Mouse (Mus musculus): ENCODE measurements at regions not wholly inside any gene's neighbourhood (a gene's known extent, or its start where the extent isn't known, plus 50 kb on each side); places are given as distances from the start of the nearest gene placed in this dataset.

DNA sequence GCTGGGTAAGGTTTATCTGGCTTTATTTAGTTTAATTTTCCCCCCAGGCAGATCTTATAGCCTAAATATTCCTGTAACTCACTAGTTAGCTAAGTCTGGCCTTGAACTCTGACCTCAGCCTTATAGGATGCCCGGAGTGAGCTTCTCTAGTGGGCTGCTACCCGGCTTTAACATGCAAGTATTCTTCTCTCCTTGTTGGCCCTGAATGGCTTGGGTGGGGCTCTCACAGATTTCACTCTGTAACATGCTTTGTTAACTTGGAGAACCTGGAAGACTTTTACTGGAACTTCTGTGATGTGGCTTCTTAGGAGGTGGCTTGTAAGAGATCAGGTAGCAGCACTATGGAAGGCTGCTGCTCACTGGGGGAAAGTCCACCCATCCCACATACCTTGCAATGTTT is 177.3 kb upstream of the Camk1g start:
- H3K4me3 ChIP-seq: no peak overlapping the region
- H3K27ac ChIP-seq: no peak overlapping the region
- no peak for DNase-seq (ENCODE audit: low spot score)
- WGBS: 86% methylated on average over 2 of the region's 2 CpGs
- H3K9me3 ChIP-seq (replicated peaks): no peaks in the 10 kb centered on the region
- H3K36me3 ChIP-seq: no peaks in the 10 kb centered on the region
- peaks cover 44% of the 10 kb centered on the region for H3K4me1 ChIP-seq
- H3K27me3 ChIP-seq (ENCODE audit: low read depth, poor library complexity, severe bottlenecking): no peaks in the 10 kb centered on the region

DNA sequence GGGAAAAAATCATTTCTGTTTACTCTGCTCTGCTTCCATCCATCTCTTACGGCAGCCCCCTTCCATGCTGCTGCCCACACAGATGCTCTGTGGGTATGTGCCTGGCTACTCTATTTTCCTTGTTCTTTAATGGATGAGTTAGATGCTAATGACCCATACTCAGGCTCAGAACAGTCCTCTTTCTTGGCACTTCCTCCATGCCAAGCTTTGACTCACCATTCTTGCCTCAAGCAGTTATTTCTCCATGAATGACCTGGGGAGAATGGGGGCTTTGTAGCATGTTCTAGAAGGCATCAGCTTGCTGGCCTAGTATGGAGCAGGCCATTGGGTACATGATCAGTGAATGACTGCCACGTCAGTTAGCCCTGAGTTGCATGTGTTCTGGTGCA is 175.9 kb upstream of the Camk1g start:
- 94% methylated on average over 2 of the region's 2 CpGs for WGBS
- Histone ChIP-seq H3K27me3 (ENCODE audit: low read depth, poor library complexity, severe bottlenecking) (peaks cover 10% of the 10 kb centered on the region; the same call in 1 of the 2 replicates), H3K4me3 (no peak overlapping the region), H3K27ac (no peak overlapping the region), H3K36me3 (no peaks in the 10 kb centered on the region), H3K9me3 (replicated peaks) (no peaks in the 10 kb centered on the region), H3K4me1 (peaks cover 38% of the 10 kb centered on the region)
- no peak for DNase-seq (ENCODE audit: low spot score)

DNA sequence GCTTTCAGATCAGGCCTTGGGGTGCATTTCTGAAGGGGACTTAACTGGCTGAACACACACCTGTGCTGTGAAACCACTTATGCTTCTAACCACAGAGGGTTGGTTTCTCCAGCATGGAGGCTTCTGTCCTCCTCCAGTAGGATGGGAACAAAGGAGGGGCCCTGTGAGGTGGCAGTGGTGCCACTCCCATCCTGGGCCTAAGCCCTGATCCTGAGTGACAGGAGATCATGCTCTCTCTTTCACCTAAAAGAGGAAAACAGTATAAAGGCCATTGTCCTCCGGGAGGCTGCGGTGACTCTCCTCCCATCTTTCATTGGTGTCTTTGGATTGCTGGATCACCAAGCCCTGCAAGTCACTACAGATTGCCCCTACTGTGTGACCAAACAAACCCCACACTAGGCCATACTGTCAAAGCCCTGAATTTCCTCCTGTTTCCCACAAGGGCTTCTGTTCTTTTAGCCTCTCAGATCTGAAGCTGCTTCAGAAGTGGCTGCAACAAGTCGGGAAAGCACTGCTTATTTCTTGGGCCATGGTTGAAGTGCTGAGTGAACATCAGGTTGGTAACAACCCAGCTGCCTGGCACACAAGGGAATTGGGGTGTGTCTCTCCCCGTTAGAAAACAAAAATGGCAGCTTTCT is 175.4 kb upstream of the Camk1g start:
- Histone ChIP-seq H3K4me3 (no peak overlapping the region), H3K9me3 (replicated peaks) (no peaks in the 10 kb centered on the region), H3K36me3 (no peaks in the 10 kb centered on the region), H3K27ac (no peak overlapping the region), H3K4me1 (peaks cover 34% of the 10 kb centered on the region), H3K27me3 (ENCODE audit: low read depth, poor library complexity, severe bottlenecking) (peaks cover 15% of the 10 kb centered on the region; the same call in 1 of the 2 replicates)
- DNase-seq (ENCODE audit: low spot score): no peak
- WGBS: 81% methylated on average over 4 of the region's 4 CpGs

DNA sequence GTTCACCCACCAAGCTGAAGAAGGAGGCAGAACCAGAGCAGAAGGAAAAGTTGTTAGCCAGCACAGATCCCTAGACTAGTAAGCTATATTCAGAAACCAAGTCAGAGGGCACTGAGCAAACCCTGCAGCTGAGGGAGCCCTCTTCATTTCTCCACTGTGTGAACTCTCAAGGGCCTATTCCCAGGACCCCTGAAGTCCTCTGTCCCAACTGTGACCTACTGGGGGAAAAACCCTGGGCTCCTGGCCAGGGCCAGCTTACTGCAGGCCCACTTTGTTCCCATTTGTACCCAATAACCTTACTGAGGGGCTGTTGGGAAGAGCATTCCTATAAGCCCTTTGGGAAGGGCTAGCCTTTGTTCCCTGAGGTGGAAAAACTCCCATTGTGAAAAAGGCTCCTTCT is 174.7 kb upstream of the Camk1g start:
- Histone ChIP-seq H3K9me3 (replicated peaks) (no peaks in the 10 kb centered on the region), H3K27ac (no peak overlapping the region), H3K4me1 (peaks cover 34% of the 10 kb centered on the region), H3K27me3 (ENCODE audit: low read depth, poor library complexity, severe bottlenecking) (peaks cover 22% of the 10 kb centered on the region; the same call in 1 of the 2 replicates), H3K4me3 (no peak overlapping the region), H3K36me3 (no peaks in the 10 kb centered on the region)
- no peak for DNase-seq (ENCODE audit: low spot score)

DNA sequence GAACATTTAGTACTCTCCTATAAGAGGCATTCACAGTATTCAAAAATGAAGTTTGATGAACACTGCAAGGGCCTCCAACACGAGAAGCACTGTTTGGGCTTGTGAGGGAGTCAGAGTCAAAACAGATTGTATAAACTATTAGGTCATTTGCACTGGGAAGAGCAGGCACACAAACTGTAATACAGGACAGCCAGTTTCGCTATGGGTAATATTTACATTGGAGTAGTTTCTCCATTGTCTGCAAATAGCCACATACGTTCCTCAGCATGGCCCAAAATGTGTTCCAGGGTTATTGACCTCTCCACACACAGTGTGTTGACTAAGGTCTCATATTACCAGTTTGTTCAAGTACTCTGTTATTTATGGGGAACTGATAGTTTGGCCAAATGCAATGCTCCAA is 173.7 kb upstream of the Camk1g start:
- no peaks in the 10 kb centered on the region for H3K36me3 ChIP-seq
- WGBS: 77% methylated on average over 3 of the region's 3 CpGs
- DNase-seq (ENCODE audit: low spot score): no peak
- no peak overlapping the region for H3K4me3 ChIP-seq
- H3K27ac ChIP-seq: no peak overlapping the region
- H3K4me1 ChIP-seq: peaks cover 42% of the 10 kb centered on the region
- H3K9me3 ChIP-seq (replicated peaks): no peaks in the 10 kb centered on the region
- H3K27me3 ChIP-seq (ENCODE audit: low read depth, poor library complexity, severe bottlenecking): peaks cover 22% of the 10 kb centered on the region; the same call in 1 of the 2 replicates

DNA sequence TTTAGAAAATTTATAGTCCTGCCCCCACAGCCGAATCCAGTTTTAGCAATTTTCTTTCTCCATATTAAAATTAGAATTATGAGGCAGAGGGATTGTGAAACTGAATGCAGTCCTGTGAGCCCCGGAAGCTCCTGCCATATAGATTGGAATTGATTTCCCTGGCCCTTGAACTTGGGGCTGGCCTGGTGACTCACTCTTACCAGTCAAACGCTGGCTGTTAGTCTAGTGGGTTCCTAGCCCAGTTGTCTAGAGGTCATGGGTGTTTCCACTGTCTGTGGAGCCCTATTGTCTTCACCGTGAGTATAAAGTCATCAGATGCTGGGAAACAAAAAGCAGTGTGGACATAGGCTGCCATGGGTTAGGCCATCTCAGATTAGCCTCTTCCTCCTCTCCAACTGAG is 173.2 kb upstream of the Camk1g start:
- WGBS: 84% methylated on average over 4 of the region's 4 CpGs
- DNase-seq (ENCODE audit: low spot score): no peak
- H3K27ac ChIP-seq: no peak overlapping the region
- peaks cover 48% of the 10 kb centered on the region for H3K4me1 ChIP-seq
- H3K36me3 ChIP-seq: no peaks in the 10 kb centered on the region
- H3K4me3 ChIP-seq: no peak overlapping the region
- peaks cover 22% of the 10 kb centered on the region; the same call in 1 of the 2 replicates for H3K27me3 ChIP-seq (ENCODE audit: low read depth, poor library complexity, severe bottlenecking)
- no peaks in the 10 kb centered on the region for H3K9me3 ChIP-seq (replicated peaks)

DNA sequence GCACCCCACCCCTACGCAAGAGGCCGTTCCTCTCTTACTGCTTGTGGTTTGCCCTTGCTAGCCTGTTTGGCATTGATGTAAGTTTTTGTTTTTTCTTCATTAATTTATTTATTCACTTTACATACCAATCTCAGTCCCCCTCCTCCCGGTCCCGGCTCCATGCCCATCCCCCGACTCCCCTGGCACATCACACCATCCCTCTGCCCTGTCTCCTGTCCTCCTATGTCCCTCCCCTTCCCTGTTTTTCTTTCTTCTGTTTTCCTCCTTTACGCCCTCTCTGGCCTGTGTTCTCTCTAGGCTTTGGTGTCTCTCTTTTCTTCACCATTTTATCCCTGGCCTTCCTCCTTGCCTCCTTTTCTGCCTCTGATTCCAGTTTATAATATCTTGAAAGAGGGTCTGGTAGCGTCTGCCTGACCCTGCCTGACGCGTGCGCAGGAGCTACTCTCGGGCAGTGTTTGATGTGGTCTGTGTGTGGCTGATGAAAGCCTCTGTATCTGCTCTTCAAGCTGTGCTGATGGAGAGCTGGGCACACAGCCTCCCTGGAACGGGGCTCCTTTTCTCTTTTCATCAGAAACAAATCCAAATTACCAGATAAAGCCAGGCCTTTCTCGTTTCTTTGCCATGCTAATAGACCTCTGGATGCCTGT is 172.0 kb upstream of the Camk1g start:
- peak overlapping the region; percentile 11; the same call in 1 of the 2 replicates for H3K27ac ChIP-seq
- no peak overlapping the region for H3K4me3 ChIP-seq
- no peaks in the 10 kb centered on the region for H3K9me3 ChIP-seq (replicated peaks)
- peaks cover 22% of the 10 kb centered on the region; the same call in 1 of the 2 replicates for H3K27me3 ChIP-seq (ENCODE audit: low read depth, poor library complexity, severe bottlenecking)
- DNase-seq (ENCODE audit: low spot score): no peak
- H3K4me1 ChIP-seq: peaks cover 56% of the 10 kb centered on the region
- H3K36me3 ChIP-seq: no peaks in the 10 kb centered on the region
- 23% methylated on average over 13 of the region's 13 CpGs for WGBS

DNA sequence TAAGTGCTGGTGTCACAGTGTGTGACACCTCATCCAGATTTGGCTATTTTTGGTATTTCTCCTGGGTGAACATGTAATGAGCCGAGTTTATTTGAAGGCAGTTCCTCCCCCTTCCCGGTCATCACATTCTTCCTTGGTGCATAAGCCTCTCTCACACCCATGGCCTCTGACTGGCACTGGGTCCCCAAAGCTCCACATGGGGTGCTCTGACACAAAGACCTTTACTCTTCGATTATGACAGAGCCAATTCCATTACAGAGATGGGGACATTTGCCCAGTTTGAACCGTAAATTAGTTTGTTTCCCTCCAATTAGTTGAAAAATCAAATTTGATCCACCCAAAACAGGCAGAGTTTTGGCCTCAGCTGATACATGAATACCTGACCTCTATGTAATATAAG is 171.2 kb upstream of the Camk1g start:
- no peaks in the 10 kb centered on the region for H3K9me3 ChIP-seq (replicated peaks)
- DNase-seq (ENCODE audit: low spot score): no peak
- H3K36me3 ChIP-seq: no peaks in the 10 kb centered on the region
- 79% methylated on average over 4 of the region's 4 CpGs for WGBS
- peaks cover 22% of the 10 kb centered on the region; the same call in 1 of the 2 replicates for H3K27me3 ChIP-seq (ENCODE audit: low read depth, poor library complexity, severe bottlenecking)
- H3K27ac ChIP-seq: no peak overlapping the region
- no peak overlapping the region for H3K4me3 ChIP-seq
- H3K4me1 ChIP-seq: peaks cover 63% of the 10 kb centered on the region

DNA sequence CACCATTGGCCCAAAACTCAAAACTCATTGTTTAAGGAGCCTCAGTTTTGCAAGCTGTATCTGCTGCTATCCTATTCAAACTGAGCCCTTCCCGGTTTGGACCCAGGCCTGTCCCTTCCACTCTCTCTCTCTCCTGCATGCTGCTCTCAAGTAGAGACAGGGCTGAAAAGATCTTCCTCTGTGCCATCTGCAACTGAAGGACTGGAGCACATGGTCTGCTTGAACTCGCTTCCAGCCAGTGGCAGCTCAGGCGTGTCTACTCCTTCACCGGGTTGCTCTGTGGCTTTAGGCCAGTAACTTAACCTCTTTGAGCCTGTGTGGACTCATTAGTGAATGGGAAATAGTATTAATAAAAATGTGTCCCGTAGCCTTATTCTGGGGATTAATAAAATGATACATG is 170.4 kb upstream of the Camk1g start:
- peaks cover 22% of the 10 kb centered on the region; the same call in 1 of the 2 replicates for H3K27me3 ChIP-seq (ENCODE audit: low read depth, poor library complexity, severe bottlenecking)
- DNase-seq (ENCODE audit: low spot score): no peak
- H3K36me3 ChIP-seq: no peaks in the 10 kb centered on the region
- no peaks in the 10 kb centered on the region for H3K9me3 ChIP-seq (replicated peaks)
- peaks cover 68% of the 10 kb centered on the region for H3K4me1 ChIP-seq
- H3K4me3 ChIP-seq: no peak overlapping the region
- WGBS: 86% methylated on average over 5 of the region's 5 CpGs
- 0 out of 2 replicates have a peak overlapping the region, but pooled peaks have one; percentile 48 for H3K27ac ChIP-seq

DNA sequence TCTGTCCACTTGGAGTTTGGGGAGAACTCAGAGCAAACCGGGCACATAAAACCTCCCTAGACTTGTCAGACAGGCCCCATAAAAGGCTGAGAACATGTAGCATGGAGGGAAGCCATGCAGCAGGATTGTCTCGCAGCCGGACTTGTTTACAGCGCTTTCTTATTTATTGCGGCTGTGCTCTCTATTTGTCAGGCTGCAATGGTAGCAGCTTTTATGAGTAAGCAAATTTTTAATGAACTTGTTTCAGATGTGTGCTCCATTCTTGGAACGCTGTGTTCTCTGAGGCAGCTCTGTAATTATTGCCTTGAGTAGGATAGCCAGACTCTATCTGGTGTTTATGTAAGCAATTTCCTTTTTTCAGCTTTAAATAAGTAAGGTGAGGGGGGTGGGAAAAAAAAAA is 169.2 kb upstream of the Camk1g start:
- Histone ChIP-seq H3K36me3 (no peaks in the 10 kb centered on the region), H3K27ac (peak overlapping the region; percentile 75), H3K4me1 (peaks cover 68% of the 10 kb centered on the region), H3K4me3 (no peak overlapping the region), H3K27me3 (ENCODE audit: low read depth, poor library complexity, severe bottlenecking) (peaks cover 22% of the 10 kb centered on the region; the same call in 1 of the 2 replicates), H3K9me3 (replicated peaks) (no peaks in the 10 kb centered on the region)
- no peak for DNase-seq (ENCODE audit: low spot score)
- 64% methylated on average over 6 of the region's 6 CpGs for WGBS

DNA sequence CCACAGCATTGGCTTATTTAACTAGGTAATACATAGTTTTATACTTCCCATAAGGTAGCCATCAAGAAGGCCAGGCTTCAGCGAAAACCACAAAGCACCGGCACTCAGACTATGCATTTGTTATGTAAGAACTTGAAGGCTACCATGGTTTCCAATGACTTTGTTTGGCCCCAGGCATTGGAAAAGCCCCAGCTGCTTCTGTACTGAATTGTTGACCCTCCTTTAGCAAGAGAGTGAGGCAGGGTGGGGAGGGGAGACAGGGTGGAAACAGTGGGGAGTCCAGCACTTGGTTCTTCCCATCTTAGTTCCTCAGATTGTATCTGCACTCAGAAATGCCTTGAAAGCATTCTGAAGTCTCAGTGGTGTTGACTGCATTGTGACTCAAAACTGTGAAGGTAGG is 168.3 kb upstream of the Camk1g start:
- peak overlapping the region; percentile 75 for H3K27ac ChIP-seq

DNA sequence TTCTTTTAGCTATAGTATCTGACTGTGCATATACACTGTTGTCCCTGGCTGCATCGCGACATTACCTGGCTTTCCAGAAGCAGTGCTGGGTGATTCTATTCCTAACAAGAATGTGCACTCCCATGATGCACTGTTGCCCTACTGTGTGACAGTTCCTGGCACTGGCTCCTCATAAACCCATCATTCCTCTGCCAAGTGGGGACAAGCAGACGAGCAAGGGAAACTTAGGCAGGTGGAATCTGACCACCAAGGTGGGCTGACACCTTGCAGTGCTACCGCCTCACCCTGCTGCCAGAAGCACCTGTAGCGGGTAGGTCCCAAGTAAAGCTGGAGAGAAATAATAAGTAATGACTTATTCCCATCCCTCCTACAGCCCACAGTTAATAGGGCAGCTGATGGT is 167.5 kb upstream of the Camk1g start:
- Histone ChIP-seq H3K36me3 (no peaks in the 10 kb centered on the region), H3K4me1 (peaks cover 57% of the 10 kb centered on the region), H3K4me3 (no peak overlapping the region), H3K27ac (no peak overlapping the region), H3K27me3 (ENCODE audit: low read depth, poor library complexity, severe bottlenecking) (peaks cover 22% of the 10 kb centered on the region; the same call in 1 of the 2 replicates), H3K9me3 (replicated peaks) (no peaks in the 10 kb centered on the region)
- 83% methylated on average over 5 of the region's 5 CpGs for WGBS
- no peak for DNase-seq (ENCODE audit: low spot score)

More for the DNA sequence above, 168.3 kb upstream of the Camk1g start:
- H3K4me3 ChIP-seq: no peak overlapping the region
- peaks cover 22% of the 10 kb centered on the region; the same call in 1 of the 2 replicates for H3K27me3 ChIP-seq (ENCODE audit: low read depth, poor library complexity, severe bottlenecking)
- H3K36me3 ChIP-seq: no peaks in the 10 kb centered on the region
- no peaks in the 10 kb centered on the region for H3K9me3 ChIP-seq (replicated peaks)
- no peak for DNase-seq (ENCODE audit: low spot score)
- 83% methylated on average over 2 of the region's 2 CpGs for WGBS
- H3K4me1 ChIP-seq: peaks cover 61% of the 10 kb centered on the region

DNA sequence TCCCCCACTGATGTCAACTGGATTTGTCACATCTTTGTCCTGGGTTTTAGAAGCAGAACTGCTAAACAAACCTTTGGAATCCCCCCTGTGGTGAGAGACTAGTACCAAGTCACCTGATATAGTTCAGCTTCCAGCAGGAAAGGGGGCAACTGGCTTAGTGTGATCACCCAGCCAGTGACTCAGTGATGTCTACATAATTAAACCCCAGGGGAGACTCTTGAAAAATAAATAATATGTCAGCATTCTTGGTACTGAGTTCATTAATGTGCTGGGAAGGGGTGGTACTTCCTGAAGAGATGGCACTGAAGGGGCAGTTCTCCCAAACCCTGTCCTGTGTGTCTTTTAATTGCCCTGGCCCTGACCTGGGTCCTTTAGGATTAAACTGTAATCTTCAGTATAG is 166.5 kb upstream of the Camk1g start:
- peaks cover 14% of the 10 kb centered on the region; the same call in 1 of the 2 replicates for H3K27me3 ChIP-seq (ENCODE audit: low read depth, poor library complexity, severe bottlenecking)
- DNase-seq (ENCODE audit: low spot score): no peak
- H3K4me3 ChIP-seq: no peak overlapping the region
- H3K9me3 ChIP-seq (replicated peaks): no peaks in the 10 kb centered on the region
- H3K36me3 ChIP-seq: no peaks in the 10 kb centered on the region
- H3K4me1 ChIP-seq: peaks cover 47% of the 10 kb centered on the region
- no peak overlapping the region for H3K27ac ChIP-seq
